Mouse (Mus musculus): ENCODE results near the gene Ybx1. TPM values are rescaled to one million over a fixed set of nuclear protein-coding genes. Genes with fewer than 3 reads are reported as not detected.

The Ybx1 gene
- polyA plus RNA-seq, 1 experiment from 2014 or later = 330 TPM

DNA sequence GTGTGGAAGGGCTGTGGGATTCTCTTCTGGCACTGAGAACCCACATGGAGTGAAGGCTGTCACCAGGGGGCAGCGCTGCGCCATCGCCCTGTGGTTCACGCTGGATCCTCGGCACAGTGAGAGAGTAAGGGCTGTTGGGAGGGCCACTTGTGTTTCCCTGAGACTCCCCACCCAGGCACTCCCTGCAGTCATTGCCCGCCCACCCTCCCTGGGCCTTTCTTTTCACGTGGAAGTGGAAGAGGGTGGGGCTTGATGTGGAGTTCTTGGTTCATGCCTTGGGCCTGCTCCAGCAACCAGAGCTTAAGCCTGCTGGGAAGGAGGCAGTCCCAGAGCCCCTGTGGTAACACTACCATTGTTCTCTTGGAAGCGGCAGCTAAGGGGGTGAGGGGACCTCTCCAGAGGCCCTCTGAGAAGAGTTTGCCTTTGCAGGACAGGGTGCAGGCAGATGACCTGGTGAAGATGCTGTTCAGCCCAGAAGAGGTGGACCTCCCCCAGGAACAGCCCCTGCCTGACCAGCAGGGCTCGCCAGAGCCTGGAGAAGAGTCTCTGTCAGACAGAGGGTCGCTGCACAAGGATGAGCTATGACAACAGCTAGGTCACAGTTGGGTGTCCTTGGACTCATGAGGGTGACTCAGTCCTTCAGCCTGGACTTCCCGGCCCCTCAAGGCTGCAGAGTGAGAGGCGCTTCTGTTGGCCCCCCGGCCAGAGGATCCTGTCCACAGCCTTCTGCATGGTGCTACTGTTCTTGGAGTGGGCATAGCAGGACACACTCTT lies 46.8 kb downstream of the Ybx1 start:
- H3K36me3 ChIP-seq (ENCODE audit: control insufficient read depth, insufficient read depth, low read length) = no peaks in the 10 kb centered on the region
- no peaks in the 10 kb centered on the region for H3K4me1 ChIP-seq (replicated peaks; ENCODE audit: control insufficient read depth, insufficient read depth)
- ATAC-seq (ENCODE audit: low FRiP score, low TSS enrichment) (peak; percentile 74), DNase-seq (ENCODE audit: low spot score) (peak; percentile 88)
- no peaks in the 10 kb centered on the region for H3K9me3 ChIP-seq (ENCODE audit: control insufficient read depth, low read length)
- H3K9ac ChIP-seq (ENCODE audit: low read length) = no peak overlapping the region
- H3K27me3 ChIP-seq (ENCODE audit: control insufficient read depth, insufficient read depth, low read length) = no peaks in the 10 kb centered on the region
- WGBS = 35% methylated on average over 13 of the region's 13 CpGs
- H3K27ac ChIP-seq (replicated peaks) = peak overlapping the region; percentile 30; the same call in 1 of the 2 replicates
- TF ChIP-seq CTCF (IDR thresholded peaks at IDR 0.05; ENCODE audit: low read depth) = peak; percentile 96
- no peak for TF ChIP-seq EP300 (optimal IDR thresholded peaks at IDR 0.05)
- 0 out of 2 replicates have a peak overlapping the region, but pooled peaks have one; percentile 17 for H3K4me2 ChIP-seq (replicated peaks; ENCODE audit: low read depth)
- H3K4me3 ChIP-seq (ENCODE audit: low read depth, low read length) = no peak overlapping the region

- H3K27me3 ChIP-seq (ENCODE audit: control insufficient read depth, insufficient read depth, low read length) = no peaks in the 10 kb centered on the region
- WGBS = 68% methylated on average over 14 of the region's 14 CpGs
- no peak overlapping the region for H3K9ac ChIP-seq (ENCODE audit: low read length)
- ATAC-seq (ENCODE audit: low FRiP score, low TSS enrichment) (no peak), DNase-seq (ENCODE audit: low spot score) (no peak)
- no peaks in the 10 kb centered on the region for H3K9me3 ChIP-seq (ENCODE audit: control insufficient read depth, low read length)
- no peaks in the 10 kb centered on the region for H3K4me1 ChIP-seq (replicated peaks; ENCODE audit: control insufficient read depth, insufficient read depth)
- no peak for TF ChIP-seq CTCF (IDR thresholded peaks at IDR 0.05; ENCODE audit: low read depth)
- TF ChIP-seq EP300 (optimal IDR thresholded peaks at IDR 0.05) = no peak
- peaks cover 5% of the 10 kb centered on the region; the same call in 1 of the 2 replicates for H3K36me3 ChIP-seq (ENCODE audit: control insufficient read depth, insufficient read depth, low read length)
- H3K4me2 ChIP-seq (replicated peaks; ENCODE audit: low read depth) = no peak overlapping the region
- H3K27ac ChIP-seq (replicated peaks) = no peak overlapping the region
- H3K4me3 ChIP-seq (ENCODE audit: low read depth, low read length) = no peak overlapping the region
Observed at GRCm38 (mm10) chr4:119246688-119247225, 47.6 kb downstream of the Ybx1 start.

DNA sequence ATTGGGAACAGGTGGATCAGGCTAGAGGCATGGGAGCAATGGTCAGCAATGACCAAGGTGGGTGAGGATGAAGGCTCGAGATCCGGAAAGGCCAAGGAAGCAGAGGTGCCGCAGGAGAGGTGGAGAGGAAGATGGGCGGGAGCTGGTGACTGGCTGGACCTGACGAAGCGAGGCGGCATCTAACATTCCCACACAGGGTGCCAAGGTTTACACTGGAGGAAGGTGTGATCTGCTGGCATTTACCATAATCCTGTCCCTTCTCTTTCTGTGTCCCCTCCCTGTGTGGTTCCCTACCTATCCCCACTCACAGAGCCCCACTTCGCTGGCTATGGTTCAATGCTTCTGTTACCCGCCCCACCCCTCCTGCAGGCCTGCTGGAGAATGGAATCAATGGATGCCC lies 48.4 kb downstream of the Ybx1 start:
- Histone ChIP-seq H3K27ac (replicated peaks) (no peak overlapping the region), H3K9me3 (ENCODE audit: control insufficient read depth, low read length) (no peaks in the 10 kb centered on the region), H3K4me3 (ENCODE audit: low read depth, low read length) (no peak overlapping the region), H3K4me1 (replicated peaks; ENCODE audit: control insufficient read depth, insufficient read depth) (no peaks in the 10 kb centered on the region), H3K36me3 (ENCODE audit: control insufficient read depth, insufficient read depth, low read length) (peaks cover 5% of the 10 kb centered on the region; the same call in 1 of the 2 replicates), H3K27me3 (ENCODE audit: control insufficient read depth, insufficient read depth, low read length) (no peaks in the 10 kb centered on the region), H3K4me2 (replicated peaks; ENCODE audit: low read depth) (no peak overlapping the region), H3K9ac (ENCODE audit: low read length) (no peak overlapping the region)
- TF ChIP-seq EP300 (optimal IDR thresholded peaks at IDR 0.05) = no peak
- WGBS = 71% methylated on average over 9 of the region's 9 CpGs
- ATAC-seq (ENCODE audit: low FRiP score, low TSS enrichment) = no peak
- DNase-seq (ENCODE audit: low spot score) = no peak

DNA sequence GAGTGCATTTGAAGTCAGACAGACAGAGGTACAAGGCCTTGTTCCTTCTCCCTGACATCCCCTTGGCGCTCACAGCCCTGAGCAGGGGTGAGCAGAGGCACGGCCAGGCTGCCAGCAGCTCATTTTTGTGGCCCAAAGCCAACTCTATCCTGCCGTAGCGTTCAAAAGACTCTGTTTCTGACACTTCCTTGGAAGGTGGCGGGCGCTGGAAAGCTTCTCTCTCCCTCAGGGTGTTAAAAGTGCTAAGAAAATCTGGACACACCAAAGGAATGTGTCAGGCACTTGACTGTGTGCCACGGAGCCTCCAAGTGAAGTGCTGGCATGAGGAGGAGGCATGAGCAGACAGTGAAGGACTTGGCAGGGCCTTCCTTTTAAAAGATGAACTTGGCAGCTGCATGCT lies 48.8 kb downstream of the Ybx1 start:
- Histone ChIP-seq H3K36me3 (ENCODE audit: control insufficient read depth, insufficient read depth, low read length) (peaks cover 5% of the 10 kb centered on the region; the same call in 1 of the 2 replicates), H3K9ac (ENCODE audit: low read length) (no peak overlapping the region), H3K4me3 (ENCODE audit: low read depth, low read length) (no peak overlapping the region), H3K27me3 (ENCODE audit: control insufficient read depth, insufficient read depth, low read length) (no peaks in the 10 kb centered on the region), H3K9me3 (ENCODE audit: control insufficient read depth, low read length) (no peaks in the 10 kb centered on the region), H3K4me1 (replicated peaks; ENCODE audit: control insufficient read depth, insufficient read depth) (no peaks in the 10 kb centered on the region), H3K27ac (replicated peaks) (no peak overlapping the region; the same call in 1 of the 2 replicates), H3K4me2 (replicated peaks; ENCODE audit: low read depth) (no peak overlapping the region)
- ATAC-seq (ENCODE audit: low FRiP score, low TSS enrichment) (peak; percentile 6; the same call in 1 of the 2 replicates), DNase-seq (ENCODE audit: low spot score) (peak; percentile 34)
- 42% methylated on average over 7 of the region's 7 CpGs for WGBS
- TF ChIP-seq EP300 (optimal IDR thresholded peaks at IDR 0.05) = no peak
- TF ChIP-seq CTCF (IDR thresholded peaks at IDR 0.05; ENCODE audit: low read depth) = no peak

DNA sequence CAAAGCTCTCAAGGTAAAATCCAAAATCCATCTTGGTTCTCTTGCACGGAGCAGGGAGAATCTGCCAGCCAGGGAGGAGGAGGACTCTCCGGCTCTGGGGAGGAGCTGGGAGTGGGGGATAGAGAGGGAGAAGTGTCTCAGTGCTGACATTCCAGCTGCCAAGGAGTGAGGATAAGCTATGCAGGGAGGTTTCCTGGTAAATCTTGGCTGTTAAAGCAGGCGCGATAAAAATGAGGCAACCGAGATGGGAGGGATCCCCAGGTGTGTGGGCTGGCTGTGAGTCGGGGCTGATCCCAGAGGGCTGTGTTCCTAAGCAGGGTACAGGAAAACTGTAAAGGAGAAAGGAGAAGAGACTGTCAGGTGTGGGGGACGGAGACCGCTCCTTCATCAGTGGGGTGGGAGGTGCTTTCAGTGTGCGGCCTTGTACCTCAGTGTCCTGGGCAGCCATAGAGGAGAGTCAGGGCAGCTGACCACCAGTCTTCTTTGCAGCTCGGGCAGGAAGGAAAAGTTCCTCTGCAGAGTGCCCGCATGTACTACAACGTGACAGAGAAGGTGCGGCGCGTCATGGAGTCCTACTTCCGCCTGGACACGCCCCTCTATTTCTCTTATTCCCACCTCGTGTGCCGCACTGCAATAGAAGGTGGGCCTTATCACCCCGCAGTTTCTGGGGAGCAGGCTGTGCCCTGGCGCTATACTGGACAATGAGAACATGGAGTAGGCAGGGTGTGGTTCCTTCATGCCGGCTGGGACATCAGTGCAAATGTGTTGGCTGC lies 49.8 kb downstream of the Ybx1 start:
- peak; percentile 67 for DNase-seq (ENCODE audit: low spot score)
- 62% methylated on average over 22 of the region's 22 CpGs for WGBS
- TF ChIP-seq EP300 (optimal IDR thresholded peaks at IDR 0.05) = no peak
- TF ChIP-seq CTCF (IDR thresholded peaks at IDR 0.05; ENCODE audit: low read depth) = no peak
- H3K9me3 ChIP-seq (ENCODE audit: control insufficient read depth, low read length) = no peaks in the 10 kb centered on the region
- H3K4me1 ChIP-seq (replicated peaks; ENCODE audit: control insufficient read depth, insufficient read depth) = no peaks in the 10 kb centered on the region
- peak; percentile 45; the same call in 1 of the 2 replicates for ATAC-seq (ENCODE audit: low FRiP score, low TSS enrichment)
- no peak overlapping the region; the same call in 1 of the 2 replicates for H3K4me2 ChIP-seq (replicated peaks; ENCODE audit: low read depth)
- no peak overlapping the region for H3K9ac ChIP-seq (ENCODE audit: low read length)
- H3K27me3 ChIP-seq (ENCODE audit: control insufficient read depth, insufficient read depth, low read length) = no peaks in the 10 kb centered on the region
- H3K4me3 ChIP-seq (ENCODE audit: low read depth, low read length) = no peak overlapping the region
- H3K36me3 ChIP-seq (ENCODE audit: control insufficient read depth, insufficient read depth, low read length) = peaks cover 5% of the 10 kb centered on the region; the same call in 1 of the 2 replicates
- peak overlapping the region; percentile 30; the same call in 1 of the 2 replicates for H3K27ac ChIP-seq (replicated peaks)
